In genomic region chr7:101837154-101837605, GRCm38 (mm10) we compare ENCODE assay signal across 8 mouse cellular contexts. TPM values are rescaled to one million over a fixed set of nuclear protein-coding genes. Genes with fewer than 3 reads are reported as not detected.
DNase-seq lines count a peak whose midpoint lies in the region; ATAC-seq and TF ChIP-seq lines count a peak whose summit lies in the region.

No protein-coding gene starts in this region.

- intact Hi-C loops in left cerebral cortex, adult 2 months (cut with DNase I), result loop anchor here (1.0 to 5.0 kb wide), 2 partner anchors 45 to 59 kb away; no protein-coding TSS in a partner anchor

- no peak for TF ChIP-seq CTCF in left cerebral cortex, adult 2 months (IDR thresholded peaks at IDR 0.05)

- H3K27me3 ChIP-seq in forebrain, embryonic 15.5 days, result no peaks in the 10 kb centered on the region
- peaks cover 60% of the 10 kb centered on the region for H3K27me3 ChIP-seq in liver, embryonic 12.5 days (replicated peaks)

- no peak for ATAC-seq in forebrain, embryonic 15.5 days (replicated peaks)
- ATAC-seq in liver, embryonic 12.5 days, result no peak

- H3K4me1 ChIP-seq in forebrain, embryonic 15.5 days, result peaks cover 54% of the 10 kb centered on the region
- H3K4me1 ChIP-seq in liver, embryonic 12.5 days, result peaks cover 31% of the 10 kb centered on the region

- peak overlapping the region; percentile 91 for H3K27ac ChIP-seq in left cerebral cortex, adult 2 months
- peak overlapping the region; percentile 75 for H3K27ac ChIP-seq in forebrain, embryonic 15.5 days (replicated peaks)
- peak overlapping the region; percentile 71 for H3K27ac ChIP-seq in liver, embryonic 12.5 days

- H3K4me3 ChIP-seq in left cerebral cortex, adult 2 months, result peak overlapping the region; percentile 77
- peak overlapping the region; percentile 80 for H3K4me3 ChIP-seq in forebrain, embryonic 15.5 days
- H3K4me3 ChIP-seq in liver, embryonic 12.5 days, result peak overlapping the region; percentile 64

- H3K9ac ChIP-seq in forebrain, embryonic 15.5 days (replicated peaks), result peak overlapping the region; percentile 68
- peak overlapping the region; percentile 75 for H3K9ac ChIP-seq in liver, embryonic 12.5 days

- no peak for DNase-seq in left cerebral cortex, adult 2 months (ENCODE audit: extremely low spot score in 1 of 2, low spot score in 2 of 2)
- DNase-seq in left cerebral cortex, adult 9 months (ENCODE audit: low spot score in 2 of 2), result no peak
- peak; percentile 43 for DNase-seq in MN1 (ENCODE audit: low spot score)
- no peak for DNase-seq in layer of hippocampus, adult 8-10 months (ENCODE audit: low spot score in 2 of 2)
- DNase-seq in adrenal gland, postnatal 4 days (ENCODE audit: low spot score in 2 of 2), result no peak
- no peak for DNase-seq in cerebellum, adult 11 months

- under 1% methylated on average over 20 of the region's 20 CpGs for WGBS in forebrain, embryonic 15.5 days
- WGBS in liver, embryonic 12.5 days (ENCODE audit: insufficient replicate concordance), result 2% methylated on average over 20 of the region's 20 CpGs

- H3K4me2 ChIP-seq in forebrain, embryonic 15.5 days (replicated peaks), result peak overlapping the region; percentile 100
- peak overlapping the region; percentile 88 for H3K4me2 ChIP-seq in liver, embryonic 12.5 days

- H3K36me3 ChIP-seq in forebrain, embryonic 15.5 days, result 0 out of 2 replicates have a peak, but pooled peaks cover 5% of the 10 kb centered on the region
- H3K36me3 ChIP-seq in liver, embryonic 12.5 days, result peaks cover 14% of the 10 kb centered on the region

- H3K9me3 ChIP-seq in forebrain, embryonic 15.5 days, result no peaks in the 10 kb centered on the region
- no peaks in the 10 kb centered on the region for H3K9me3 ChIP-seq in liver, embryonic 12.5 days (replicated peaks)

RNA-seq across cellular contexts. Expression of gene Inppl1, which starts 0.8 kb away (rescaled TPM):
- total RNA-seq in left cerebral cortex, adult 2 months (2021), result 10 to 100 TPM; 28.1 to 34.7 TPM
- polyA plus RNA-seq in forebrain, embryonic 15.5 days (2015; fragmentation: Nextera tagmentation; extraction: Ambion mirVana), result 18.0 and 22.3 TPM in 2 replicates
- polyA plus RNA-seq in liver, embryonic 12.5 days (2016; fragmentation: Nextera tagmentation; extraction: Ambion mirVana), result 6.9 and 7.4 TPM in 2 replicates
- total RNA-seq in layer of hippocampus, adult 8-10 months (2022), result 10 to 100 TPM; 29.1 to 38.3 (median 32.4) TPM
- 100 to 1,000 TPM in 1 of 2 experiments, 10 to 100 TPM in 1; 89.5 to 100 TPM for total RNA-seq in adrenal gland, postnatal 4 days (2021)

RNA-seq across cellular contexts. Expression of gene Phox2a, which starts 19.1 kb away (rescaled TPM):
- not detected for total RNA-seq in left cerebral cortex, adult 2 months (2021)
- polyA plus RNA-seq in forebrain, embryonic 15.5 days (2015; fragmentation: Nextera tagmentation; extraction: Ambion mirVana), result not detected in 2 replicates
- 0.07 and 0.08 TPM in 2 replicates for polyA plus RNA-seq in liver, embryonic 12.5 days (2016; fragmentation: Nextera tagmentation; extraction: Ambion mirVana)
- under 1 TPM in 1 of 4 experiments, not detected in 3; 0.20 TPM for total RNA-seq in layer of hippocampus, adult 8-10 months (2022)
- 10 to 100 TPM; 56.2 to 66.9 TPM for total RNA-seq in adrenal gland, postnatal 4 days (2021)

RNA-seq across cellular contexts. Expression of gene Folr2, which starts 19.8 kb away (rescaled TPM):
- not detected for total RNA-seq in left cerebral cortex, adult 2 months (2021)
- polyA plus RNA-seq in forebrain, embryonic 15.5 days (2015; fragmentation: Nextera tagmentation; extraction: Ambion mirVana), result 1.2 and 1.6 TPM in 2 replicates
- 3.0 and 3.2 TPM in 2 replicates for polyA plus RNA-seq in liver, embryonic 12.5 days (2016; fragmentation: Nextera tagmentation; extraction: Ambion mirVana)
- total RNA-seq in layer of hippocampus, adult 8-10 months (2022), result 1 to 10 TPM in 2 of 4 experiments, not detected in 2; 1.3 to 1.4 TPM
- total RNA-seq in adrenal gland, postnatal 4 days (2021), result 1 to 10 TPM; 2.8 to 3.0 TPM

RNA-seq across cellular contexts. Expression of gene Anapc15, which starts 26.3 kb away (rescaled TPM):
- 10 to 100 TPM; 31.4 to 32.6 TPM for total RNA-seq in left cerebral cortex, adult 2 months (2021)
- polyA plus RNA-seq in forebrain, embryonic 15.5 days (2015; fragmentation: Nextera tagmentation; extraction: Ambion mirVana), result 71.1 and 74.3 TPM in 2 replicates
- polyA plus RNA-seq in liver, embryonic 12.5 days (2016; fragmentation: Nextera tagmentation; extraction: Ambion mirVana), result 72.0 and 82.2 TPM in 2 replicates
- 10 to 100 TPM; 30.2 to 37.2 (median 35.0) TPM for total RNA-seq in layer of hippocampus, adult 8-10 months (2022)
- 10 to 100 TPM; 34.3 to 35.5 TPM for total RNA-seq in adrenal gland, postnatal 4 days (2021)

RNA-seq across cellular contexts. Expression of gene Folr1, which starts 33.4 kb away (rescaled TPM):
- 1 to 10 TPM; 1.1 to 1.8 TPM for total RNA-seq in left cerebral cortex, adult 2 months (2021)
- 18.9 and 30.4 TPM in 2 replicates for polyA plus RNA-seq in forebrain, embryonic 15.5 days (2015; fragmentation: Nextera tagmentation; extraction: Ambion mirVana)
- polyA plus RNA-seq in liver, embryonic 12.5 days (2016; fragmentation: Nextera tagmentation; extraction: Ambion mirVana), result 0.50 and 0.70 TPM in 2 replicates
- total RNA-seq in layer of hippocampus, adult 8-10 months (2022), result 1 to 10 TPM in 3 of 4 experiments, under 1 TPM in 1; 0.51 to 3.2 (median 1.3) TPM
- 10 to 100 TPM in 1 of 2 experiments, 1 to 10 TPM in 1; 1.9 to 29.1 TPM for total RNA-seq in adrenal gland, postnatal 4 days (2021)

Comparison
In these comparisons a context has a peak if more than half of its experiments do, and no peak if none do; other contexts are left out.
1. RNA of gene Phox2a, which starts 19.1 kb away (total RNA-seq): 56.2 to 66.9 TPM in adrenal gland, postnatal 4 days; not detected in left cerebral cortex, adult 2 months and 0.20 TPM in layer of hippocampus, adult 8-10 months; every median in the first group is over 10 times any median in the second.
2. Peak in every context shown above with its lines, with median percentiles within 50 percentile points of each other: H3K27ac ChIP-seq and H3K4me3 ChIP-seq.